Mouse (Mus musculus) hindbrain, embryonic 10.5 days (tissue): ENCODE measurements around the gene Clip1. TPM values are rescaled to one million over a fixed set of nuclear protein-coding genes. Genes with fewer than 3 reads are reported as not detected.

ENCODE experiments used
- DNase-seq: peaks from one replicate; pipeline ENCODE4 v3.0.0-alpha.2; 2017; ENCODE audit warnings: low spot score
- H3K27ac ChIP-seq: fragments of 300-500 bp; sonication (generic); 2 replicates; pipeline ENCODE4 v1.5.1; 2016; ENCODE audit warnings: mild to moderate bottlenecking, moderate library complexity
- H3K27me3 ChIP-seq: fragments of 300-500 bp; sonication (generic); 2 replicates; pipeline ENCODE4 v1.6.1; 2016; ENCODE audit warnings: mild to moderate bottlenecking; ENCODE audit not compliant: poor library complexity, insufficient read depth, severe bottlenecking
- H3K36me3 ChIP-seq: fragments of 300-500 bp; sonication (generic); 2 replicates; pipeline ENCODE4 v1.6.1; 2016; ENCODE audit warnings: mild to moderate bottlenecking, moderate library complexity
- H3K4me1 ChIP-seq: fragments of 300-500 bp; sonication (generic); replicated peaks from 2 replicates; pipeline ENCODE4 v1.6.1; 2016; ENCODE audit warnings: mild to moderate bottlenecking
- H3K4me3 ChIP-seq: fragments of 300-500 bp; sonication (generic); 2 replicates; pipeline ENCODE4 v1.5.1; 2016; ENCODE audit warnings: mild to moderate bottlenecking, moderate library complexity
- H3K9me3 ChIP-seq: fragments of 300-500 bp; sonication (generic); 2 replicates; pipeline ENCODE4 v1.6.1; 2016; ENCODE audit warnings: mild to moderate bottlenecking, moderate library complexity
- WGBS: fragments of 180-500 bp; shearing (Covaris S2); methylation state at CpG from one replicate; pipeline ENCODE4 v1.1.7; 2016; 5-methylcytosine and 5-hydroxymethylcytosine counted together
- polyA plus RNA-seq: library from polyadenylated mRNA; unstranded; fragments of >200 nt; fragmentation: Nextera tagmentation; extraction: Ambion mirVana; gene quantifications from 2 replicates; pipeline ENCODE4 v1.2.1, GENCODE M21; 2016

Gene Clip1
- polyA plus RNA-seq, 1 experiment from 2014 or later: 44.4 TPM

DNA sequence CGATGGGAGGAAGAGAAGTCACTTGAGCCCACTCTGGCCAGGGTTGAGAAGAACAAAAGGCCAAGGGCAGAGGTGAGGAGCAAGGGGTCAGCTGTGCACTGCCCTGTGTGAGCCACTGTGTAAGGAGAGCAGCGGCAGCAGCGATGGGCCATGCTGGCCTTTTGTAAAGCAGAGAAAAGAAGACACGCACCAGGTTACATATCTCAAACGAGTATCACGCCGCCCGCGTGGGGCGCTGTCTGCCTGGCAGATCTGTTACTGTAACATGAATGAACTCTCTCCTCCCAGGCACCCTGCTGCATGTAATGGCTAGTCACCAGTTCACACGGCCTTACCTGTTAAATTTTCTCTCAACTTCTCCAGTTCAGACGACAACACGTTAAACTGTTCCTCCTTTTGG is 62.0 kb downstream of the Clip1 start:
- Histone ChIP-seq H3K36me3 (peaks cover 65% of the 10 kb centered on the region), H3K9me3 (no peaks in the 10 kb centered on the region), H3K4me1 (peaks cover 8% of the 10 kb centered on the region), H3K27me3 (no peaks in the 10 kb centered on the region), H3K27ac (no peak overlapping the region), H3K4me3 (no peak overlapping the region)
- peak; percentile 54 for DNase-seq
- WGBS: 43% methylated on average over 13 of the region's 13 CpGs

DNA sequence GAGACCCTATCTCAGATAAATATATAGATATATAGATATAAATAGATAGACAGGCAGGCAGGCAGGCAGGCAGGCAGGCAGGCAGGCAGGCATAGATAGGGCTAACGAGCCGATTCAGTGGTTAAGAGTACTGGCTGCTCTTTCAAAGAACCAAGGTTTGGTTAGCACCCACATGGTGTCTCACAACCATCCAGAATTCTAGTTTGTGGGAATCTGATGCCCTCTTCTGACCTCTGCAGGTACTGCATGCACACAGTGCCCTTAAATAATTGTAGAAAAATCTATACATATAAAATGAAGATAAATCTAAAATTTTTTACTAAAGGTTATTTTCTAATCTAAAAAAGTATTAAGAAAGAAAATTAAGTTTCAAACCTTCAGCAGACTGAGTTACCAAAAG is 65.9 kb downstream of the Clip1 start:
- H3K9me3 ChIP-seq: no peaks in the 10 kb centered on the region
- DNase-seq: peak; percentile 23
- H3K36me3 ChIP-seq: peaks cover 81% of the 10 kb centered on the region
- H3K4me3 ChIP-seq: no peak overlapping the region
- no peaks in the 10 kb centered on the region for H3K27me3 ChIP-seq
- H3K4me1 ChIP-seq: peaks cover 8% of the 10 kb centered on the region
- 74% methylated on average over 2 of the region's 2 CpGs for WGBS
- no peak overlapping the region for H3K27ac ChIP-seq

DNA sequence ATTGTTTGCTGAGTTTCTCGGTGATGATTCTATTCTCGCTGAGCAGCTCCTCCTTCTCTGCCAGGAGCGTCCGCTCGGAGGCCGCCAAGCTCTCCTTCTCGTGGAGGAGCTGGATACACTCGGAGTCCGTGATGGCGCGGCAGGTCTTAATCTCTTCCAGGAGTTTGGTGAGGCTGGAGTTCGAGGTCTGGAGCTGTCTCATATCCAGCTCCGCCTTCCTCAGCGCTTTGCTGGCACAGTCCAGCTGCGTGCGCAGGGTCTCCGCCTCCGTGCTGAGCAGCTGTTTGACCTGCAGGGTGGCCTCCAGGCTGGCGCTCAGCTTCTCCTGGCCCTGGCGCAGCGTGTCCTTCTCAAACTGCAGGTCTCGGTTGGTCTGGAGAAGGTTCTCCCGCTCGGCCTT is 70.2 kb downstream of the Clip1 start:
- Histone ChIP-seq H3K36me3 (peaks cover 88% of the 10 kb centered on the region), H3K27ac (no peak overlapping the region), H3K9me3 (no peaks in the 10 kb centered on the region), H3K4me3 (no peak overlapping the region), H3K4me1 (no peaks in the 10 kb centered on the region), H3K27me3 (no peaks in the 10 kb centered on the region)
- WGBS: 93% methylated on average over 24 of the region's 24 CpGs
- no peak for DNase-seq

DNA sequence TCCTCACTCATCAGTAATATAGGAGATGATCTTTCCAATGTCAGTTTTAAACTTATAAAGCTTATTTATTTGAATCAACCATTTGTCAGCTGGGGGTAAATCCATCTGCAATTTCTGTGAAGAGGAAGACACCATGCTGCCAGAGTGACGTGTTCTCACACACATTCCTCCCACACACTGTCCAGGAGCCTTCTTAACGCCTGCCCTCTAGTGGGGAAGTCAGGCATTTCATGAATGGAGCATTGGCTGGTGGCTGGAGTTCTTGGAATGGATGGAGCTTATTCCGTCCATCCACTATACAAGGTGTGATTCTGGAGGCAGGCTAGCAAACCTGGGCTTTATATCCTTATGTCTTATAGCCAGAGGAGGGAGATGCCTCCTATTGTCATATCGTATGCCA is 74.6 kb downstream of the Clip1 start:
- Histone ChIP-seq H3K9me3 (no peaks in the 10 kb centered on the region), H3K27ac (no peak overlapping the region), H3K4me1 (0 out of 2 replicates have a peak, but pooled peaks cover 3% of the 10 kb centered on the region), H3K4me3 (no peak overlapping the region), H3K36me3 (peaks cover 92% of the 10 kb centered on the region), H3K27me3 (no peaks in the 10 kb centered on the region)
- DNase-seq: peak; percentile 68
- WGBS: 30% methylated on average over 4 of the region's 4 CpGs

DNA sequence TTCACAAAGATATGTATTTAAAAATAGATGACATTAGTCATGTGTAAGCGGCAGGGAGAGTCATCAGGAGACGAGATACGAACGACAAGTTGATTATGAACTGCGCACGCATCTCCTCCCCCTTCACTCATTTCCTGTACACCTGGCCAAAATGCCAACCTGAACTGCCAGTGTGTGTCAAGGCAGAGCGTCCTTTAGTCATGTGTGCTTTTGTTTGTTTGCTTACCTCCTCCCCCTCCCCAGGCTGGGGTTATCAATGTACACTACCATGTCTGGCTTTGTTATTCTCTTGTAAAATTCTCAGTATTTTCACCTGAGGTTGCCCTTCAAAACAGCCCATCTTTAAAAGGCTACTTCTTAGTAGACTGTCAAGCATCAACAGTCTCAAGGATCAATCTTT is 75.0 kb downstream of the Clip1 start:
- H3K27ac ChIP-seq: no peak overlapping the region
- H3K27me3 ChIP-seq: no peaks in the 10 kb centered on the region
- WGBS: 96% methylated on average over 7 of the region's 7 CpGs
- H3K9me3 ChIP-seq: no peaks in the 10 kb centered on the region
- DNase-seq: no peak
- H3K4me3 ChIP-seq: no peak overlapping the region
- peaks cover 89% of the 10 kb centered on the region for H3K36me3 ChIP-seq
- 0 out of 2 replicates have a peak, but pooled peaks cover 3% of the 10 kb centered on the region for H3K4me1 ChIP-seq

DNA sequence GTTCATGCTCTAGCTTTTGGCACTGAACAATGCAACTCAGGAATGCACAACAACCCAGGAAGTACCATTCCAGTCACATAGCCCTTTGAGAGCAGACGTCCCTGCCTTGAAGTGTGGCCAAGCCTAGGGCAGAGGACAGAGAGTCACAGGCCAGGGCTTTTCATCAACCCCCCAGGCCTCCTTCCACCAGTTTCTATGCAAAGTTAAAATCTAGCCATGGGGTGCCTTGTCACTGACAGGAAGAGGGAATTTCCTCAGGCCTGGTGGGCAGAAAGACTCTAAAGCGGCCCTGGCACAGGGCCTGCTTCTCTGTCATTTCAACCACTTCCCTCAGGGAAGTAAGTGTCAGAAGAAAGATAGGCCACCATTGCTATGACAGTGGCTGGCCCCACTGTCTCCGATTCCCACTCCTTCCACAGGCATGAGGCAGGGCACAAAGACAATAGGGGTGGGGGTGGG is 77.2 kb downstream of the Clip1 start:
- no peak overlapping the region for H3K27ac ChIP-seq
- H3K36me3 ChIP-seq: peaks cover 82% of the 10 kb centered on the region
- 73% methylated on average over 3 of the region's 3 CpGs for WGBS
- no peaks in the 10 kb centered on the region for H3K27me3 ChIP-seq
- peaks cover 3% of the 10 kb centered on the region; the same call in 1 of the 2 replicates for H3K4me1 ChIP-seq
- H3K4me3 ChIP-seq: no peak overlapping the region
- DNase-seq: no peak
- H3K9me3 ChIP-seq: no peaks in the 10 kb centered on the region

DNA sequence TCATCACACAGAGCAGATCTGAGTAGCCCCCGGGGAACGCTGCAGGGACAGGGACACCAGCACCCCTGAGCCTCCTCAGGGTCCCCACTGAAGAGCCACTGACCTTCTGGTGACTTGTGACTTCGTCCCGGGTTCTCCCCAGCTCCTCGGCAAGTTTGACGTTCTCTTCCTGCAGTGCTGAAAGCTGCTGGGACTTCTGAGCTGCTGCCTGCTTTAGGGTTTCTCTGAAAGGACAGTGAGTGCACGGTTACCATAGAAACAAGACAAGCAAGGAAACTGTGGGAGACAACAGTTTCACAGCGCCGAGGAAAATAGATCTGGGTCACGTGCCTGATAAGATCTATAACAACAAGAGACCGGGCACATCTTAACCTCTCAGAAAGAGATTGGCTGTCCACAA is 80.9 kb downstream of the Clip1 start:
- no peak overlapping the region for H3K4me3 ChIP-seq
- no peaks in the 10 kb centered on the region for H3K27me3 ChIP-seq
- no peak overlapping the region for H3K27ac ChIP-seq
- peaks cover 87% of the 10 kb centered on the region for H3K36me3 ChIP-seq
- peaks cover 3% of the 10 kb centered on the region; the same call in 1 of the 2 replicates for H3K4me1 ChIP-seq
- no peaks in the 10 kb centered on the region for H3K9me3 ChIP-seq
- WGBS: 58% methylated on average over 11 of the region's 11 CpGs
- no peak for DNase-seq

DNA sequence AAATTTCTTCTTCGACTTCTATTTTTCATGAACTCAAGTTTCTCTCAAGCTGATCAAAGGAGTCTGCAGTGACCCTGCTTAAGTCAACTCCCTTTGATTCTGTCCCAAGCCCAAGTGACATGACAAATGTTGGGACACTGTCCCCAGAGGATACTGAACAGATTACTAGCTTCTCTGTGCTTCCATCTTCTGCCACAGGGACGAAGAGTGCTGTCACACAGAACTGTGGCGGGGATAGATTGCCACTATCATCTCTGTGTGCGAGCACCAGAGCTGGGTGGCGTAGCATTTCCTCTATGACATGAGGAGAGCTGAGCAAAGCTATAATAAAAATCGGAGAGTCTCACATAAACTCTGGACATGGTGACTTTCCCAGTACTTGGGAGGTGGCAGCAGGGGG is 82.2 kb downstream of the Clip1 start:
- Histone ChIP-seq H3K4me3 (no peak overlapping the region), H3K27me3 (no peaks in the 10 kb centered on the region), H3K27ac (no peak overlapping the region), H3K4me1 (peaks cover 2% of the 10 kb centered on the region; the same call in 1 of the 2 replicates), H3K9me3 (no peaks in the 10 kb centered on the region), H3K36me3 (peaks cover 85% of the 10 kb centered on the region)
- 88% methylated on average over 6 of the region's 6 CpGs for WGBS
- no peak for DNase-seq

DNA sequence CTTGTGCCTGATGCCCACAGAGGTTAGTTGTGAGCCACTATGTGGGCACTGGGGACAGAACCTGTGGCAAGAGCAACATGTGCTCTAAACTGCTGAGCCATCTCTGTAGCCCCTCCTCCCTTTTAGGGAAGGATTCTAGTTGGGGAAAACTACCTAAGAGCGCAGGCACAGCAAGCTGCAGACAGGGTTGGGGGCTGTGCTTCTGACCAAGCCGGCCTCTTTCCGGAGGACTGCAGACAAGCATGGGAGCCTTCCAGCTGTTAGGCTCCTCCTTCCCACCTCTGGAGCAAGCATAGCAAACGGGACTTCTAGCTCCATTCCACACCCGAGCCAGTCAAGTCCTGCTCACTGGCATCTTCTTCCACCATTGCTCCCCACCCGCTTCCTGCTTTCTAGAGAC is 85.1 kb downstream of the Clip1 start:
- Histone ChIP-seq H3K9me3 (no peaks in the 10 kb centered on the region), H3K27ac (0 out of 2 replicates have a peak overlapping the region, but pooled peaks have one; percentile 37), H3K27me3 (no peaks in the 10 kb centered on the region), H3K36me3 (peaks cover 70% of the 10 kb centered on the region), H3K4me1 (no peaks in the 10 kb centered on the region; the same call in 1 of the 2 replicates), H3K4me3 (no peak overlapping the region)
- no peak for DNase-seq
- 50% methylated on average over 6 of the region's 6 CpGs for WGBS

DNA sequence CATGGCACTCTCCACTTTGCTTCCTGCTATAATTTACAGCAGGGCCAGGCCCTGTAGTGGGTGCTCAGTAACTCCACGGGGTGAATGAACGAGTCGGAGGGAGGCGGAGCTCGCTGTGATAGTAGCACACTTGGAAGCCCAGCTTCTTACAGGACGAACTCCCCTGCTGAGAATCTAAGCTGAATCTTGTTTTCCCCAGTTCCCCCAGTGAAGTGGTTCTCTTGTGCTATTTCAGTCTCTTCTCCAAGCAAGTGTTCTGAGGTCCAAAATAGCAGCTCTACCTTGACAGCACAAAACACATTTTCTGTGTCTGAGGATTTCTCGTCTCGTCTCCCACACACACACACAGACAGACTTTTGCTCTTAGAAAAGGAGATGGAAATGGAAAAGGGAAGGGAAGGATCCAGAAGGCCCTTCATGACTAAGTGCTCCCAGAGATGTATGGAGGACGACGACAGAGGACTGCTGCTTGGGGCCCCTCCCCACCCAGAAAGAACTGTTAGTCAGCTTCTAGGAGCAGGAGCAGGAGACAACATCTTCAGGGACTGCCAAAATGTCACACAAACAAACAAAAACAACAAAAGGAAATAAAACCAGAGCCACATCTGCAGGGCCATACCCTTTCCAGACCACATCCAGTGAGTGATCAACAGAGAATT is 90.7 kb downstream of the Clip1 start:
- no peaks in the 10 kb centered on the region for H3K4me1 ChIP-seq
- no peak overlapping the region for H3K27ac ChIP-seq
- peaks cover 75% of the 10 kb centered on the region for H3K36me3 ChIP-seq
- no peaks in the 10 kb centered on the region for H3K9me3 ChIP-seq
- no peak for DNase-seq
- no peak overlapping the region for H3K4me3 ChIP-seq
- H3K27me3 ChIP-seq: no peaks in the 10 kb centered on the region
- 84% methylated on average over 10 of the region's 10 CpGs for WGBS

DNA sequence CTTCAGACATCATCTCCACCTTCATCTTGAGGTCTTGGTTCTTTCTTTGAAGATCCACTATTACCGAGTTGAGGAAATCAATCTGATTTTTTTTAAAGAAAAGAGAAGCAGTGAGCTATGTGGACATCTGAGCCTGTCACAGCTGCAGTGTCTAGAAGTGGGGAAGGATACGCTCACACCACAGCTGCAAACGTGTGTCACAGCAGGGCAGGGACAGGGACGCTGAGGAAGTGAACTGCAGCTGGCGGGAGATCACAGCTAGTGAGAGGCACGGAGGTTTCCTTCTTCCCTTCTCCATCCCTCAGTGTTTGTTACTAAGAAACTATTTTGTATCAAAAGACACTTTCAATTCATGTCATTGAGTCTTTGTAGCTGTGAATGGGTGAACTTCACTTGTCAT is 104.4 kb downstream of the Clip1 start:
- DNase-seq: no peak
- no peaks in the 10 kb centered on the region for H3K9me3 ChIP-seq
- H3K4me3 ChIP-seq: no peak overlapping the region
- WGBS: 88% methylated on average over 6 of the region's 6 CpGs
- H3K27me3 ChIP-seq: no peaks in the 10 kb centered on the region
- no peak overlapping the region for H3K27ac ChIP-seq
- H3K4me1 ChIP-seq: no peaks in the 10 kb centered on the region
- peaks cover 60% of the 10 kb centered on the region for H3K36me3 ChIP-seq

DNA sequence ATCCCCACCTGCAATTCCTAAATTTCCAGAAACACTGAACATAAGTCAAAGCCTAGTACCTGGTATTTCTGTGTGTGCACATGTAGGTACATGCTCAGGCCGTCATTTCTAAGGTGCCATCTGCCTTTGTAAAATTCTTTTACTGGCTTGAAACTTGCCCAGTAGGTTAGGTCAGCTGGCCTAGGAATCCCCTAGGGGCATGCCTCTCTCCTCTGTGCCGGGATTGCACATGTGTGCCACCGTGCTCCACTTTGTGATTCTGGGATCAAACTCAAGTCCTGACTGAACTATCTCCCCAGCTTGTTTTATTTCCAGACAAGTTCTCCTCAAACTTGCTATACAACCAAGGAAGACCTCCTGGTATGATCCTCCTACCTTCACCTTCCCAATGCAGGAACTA is 107.7 kb downstream of the Clip1 start:
- no peaks in the 10 kb centered on the region for H3K27me3 ChIP-seq
- peaks cover 40% of the 10 kb centered on the region for H3K36me3 ChIP-seq
- H3K27ac ChIP-seq: no peak overlapping the region
- H3K4me3 ChIP-seq: no peak overlapping the region
- DNase-seq: no peak
- H3K9me3 ChIP-seq: no peaks in the 10 kb centered on the region
- H3K4me1 ChIP-seq: peaks cover 7% of the 10 kb centered on the region
- 85% methylated on average over 3 of the region's 3 CpGs for WGBS

DNA sequence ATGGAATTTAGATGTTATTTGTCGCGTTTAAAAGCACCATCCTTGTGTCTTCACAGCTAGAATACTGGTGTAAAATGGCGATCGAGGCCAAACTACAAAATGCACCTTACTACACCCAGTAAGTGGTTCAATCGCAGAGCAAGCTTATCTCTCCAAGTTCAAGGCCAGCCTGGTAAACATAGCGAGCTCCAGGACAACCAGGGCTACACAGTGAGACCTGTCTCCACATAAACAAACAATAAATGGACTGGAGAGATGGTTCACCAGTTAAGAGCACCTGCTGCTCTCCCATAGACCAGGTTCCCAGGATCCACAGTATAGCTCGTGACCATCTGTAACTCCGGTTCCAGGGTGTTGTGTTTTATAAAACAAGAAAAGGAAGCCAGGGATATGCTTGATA is 111.1 kb downstream of the Clip1 start:
- peak overlapping the region; percentile 71 for H3K4me3 ChIP-seq
- H3K27ac ChIP-seq: peak overlapping the region; percentile 87; the same call in 1 of the 2 replicates
- WGBS: 66% methylated on average over 8 of the region's 8 CpGs
- no peaks in the 10 kb centered on the region for H3K9me3 ChIP-seq
- H3K27me3 ChIP-seq: no peaks in the 10 kb centered on the region
- peak; percentile 4 for DNase-seq
- peaks cover 33% of the 10 kb centered on the region for H3K36me3 ChIP-seq
- H3K4me1 ChIP-seq: peaks cover 11% of the 10 kb centered on the region
